Comparison of ENCODE assay signal across 24 mouse cellular contexts in the genomic region with DNA sequence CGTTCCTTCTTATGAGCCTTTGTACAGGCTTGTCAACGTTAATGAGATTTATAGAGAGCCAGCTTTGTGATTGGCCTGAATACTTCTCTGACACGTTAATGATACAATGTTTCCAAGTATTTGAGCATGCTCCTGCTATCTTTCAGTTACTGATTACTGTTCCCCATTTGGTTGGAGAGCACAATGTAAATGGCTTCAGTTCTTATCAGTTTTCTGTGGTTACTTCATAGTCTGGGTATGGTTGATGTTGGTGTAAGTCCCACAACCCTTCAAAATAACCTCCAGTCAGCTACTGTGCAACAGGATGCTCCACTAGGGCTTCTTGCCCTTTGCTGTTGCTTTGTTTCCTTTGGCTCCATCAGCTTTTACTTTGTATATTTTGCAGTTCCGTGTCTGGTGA.
A peak's percentile ranks its signal among the peaks of the same experiment; 100 is the strongest.
DNase-seq lines count a peak whose midpoint lies in the region; ATAC-seq and TF ChIP-seq lines count a peak whose summit lies in the region.
"Had no signal": no experiment of that assay in that cellular context is flagged by ENCODE, and none has a peak within 500 bp of the region (broad histone marks: within the 10 kb centered on the region; RNA-seq: fewer than 3 reads in every experiment).

No protein-coding gene starts in this region.

- peak; percentile 19; the same call in 1 of the 2 replicates for TF ChIP-seq EP300 in lung, postnatal 0 days (IDR thresholded peaks at IDR 0.05)

- no peaks in the 10 kb centered on the region for H3K9me3 ChIP-seq in heart, embryonic 14.5 days (ENCODE audit: control insufficient read depth, low read length)
- H3K9me3 ChIP-seq in kidney, embryonic 14.5 days (ENCODE audit: control insufficient read depth, low read length) = no peaks in the 10 kb centered on the region
- H3K9me3 ChIP-seq in lung, postnatal 0 days (ENCODE audit: low read length) = no peaks in the 10 kb centered on the region
- H3K9me3 ChIP-seq: forebrain, embryonic 13.5 days; hindbrain, embryonic 10.5 days; hindbrain, embryonic 15.5 days; limb, embryonic 13.5 days had no signal

- peak; percentile 80 for ATAC-seq in heart, embryonic 14.5 days (ENCODE audit: insufficient number of reproducible peaks, insufficient read depth, low FRiP score, low read depth)
- ATAC-seq in kidney, embryonic 14.5 days (ENCODE audit: low FRiP score, low TSS enrichment) = peak; percentile 46; the same call in 1 of the 2 replicates
- no peak for ATAC-seq in lung, postnatal 0 days
- ATAC-seq: CD4-positive, CD25-positive, alpha-beta regulatory T cell, adult 4 months; forebrain, embryonic 13.5 days; inflammation-experienced regulatory T-cells, adult 6 months; midbrain, embryonic 16.5 days had no signal

- no peaks in the 10 kb centered on the region for H3K36me3 ChIP-seq in heart, embryonic 14.5 days (ENCODE audit: control insufficient read depth, insufficient read depth, low read length)
- no peaks in the 10 kb centered on the region for H3K36me3 ChIP-seq in kidney, embryonic 14.5 days (ENCODE audit: control insufficient read depth, insufficient read depth, low read length)
- no peaks in the 10 kb centered on the region for H3K36me3 ChIP-seq in lung, postnatal 0 days (ENCODE audit: insufficient read depth, low read length)
- H3K36me3 ChIP-seq: hindbrain, embryonic 10.5 days; hindbrain, embryonic 15.5 days; limb, embryonic 13.5 days had no signal

- H3K4me2 ChIP-seq in heart, embryonic 14.5 days (ENCODE audit: low read length) = no peak overlapping the region
- no peak overlapping the region for H3K4me2 ChIP-seq in kidney, embryonic 14.5 days (replicated peaks; ENCODE audit: low read depth, low read length)
- no peak overlapping the region for H3K4me2 ChIP-seq in lung, postnatal 0 days (replicated peaks; ENCODE audit: low read depth, low read length)
- H3K4me2 ChIP-seq: forebrain, embryonic 13.5 days; hindbrain, embryonic 15.5 days; limb, embryonic 13.5 days; liver, embryonic 11.5 days; midbrain, embryonic 11.5 days had no signal

- no peak overlapping the region for H3K9ac ChIP-seq in heart, embryonic 14.5 days (ENCODE audit: low read length)
- H3K9ac ChIP-seq in kidney, embryonic 14.5 days (ENCODE audit: low read depth, low read length) = no peak overlapping the region
- no peak overlapping the region for H3K9ac ChIP-seq in lung, postnatal 0 days (replicated peaks; ENCODE audit: low read depth)
- H3K9ac ChIP-seq: forebrain, embryonic 13.5 days; hindbrain, embryonic 15.5 days; limb, embryonic 13.5 days had no signal

- H3K4me3 ChIP-seq in heart, embryonic 14.5 days (ENCODE audit: control insufficient read depth in 1 of 2, insufficient read depth in 1 of 2, low read depth in 1 of 2, low read length in 2 of 2) = no peak overlapping the region
- no peak overlapping the region for H3K4me3 ChIP-seq in kidney, embryonic 14.5 days (ENCODE audit: low read length)
- no peak overlapping the region for H3K4me3 ChIP-seq in lung, postnatal 0 days (ENCODE audit: low read depth, low read length)
- H3K4me3 ChIP-seq: forebrain, embryonic 13.5 days; hindbrain, embryonic 10.5 days; hindbrain, embryonic 15.5 days; limb, embryonic 13.5 days had no signal

- 27% methylated on average over 4 of the region's 4 CpGs for WGBS in heart, embryonic 14.5 days
- WGBS in kidney, embryonic 14.5 days = 60% methylated on average over 4 of the region's 4 CpGs
- WGBS in lung, postnatal 0 days = 41% methylated on average over 4 of the region's 4 CpGs

- no peak for DNase-seq in heart, adult 9 months (ENCODE audit: low spot score in 2 of 2)
- DNase-seq in kidney, postnatal 10 days = no peak
- peak; percentile 7 for DNase-seq in lung, postnatal 0 days (ENCODE audit: low spot score)
- DNase-seq in lung, postnatal 14 days = no peak
- DNase-seq: adrenal gland, postnatal 14 days; cerebellum, adult 11 months; cerebellum, adult 9-10 months; cerebellum, postnatal 36 days; gastrocnemius, postnatal 10 days; kidney, adult 2 months; lung, postnatal 36 days; right cerebral cortex, postnatal 25 days; thymus, postnatal 4 days had no signal

- no peak for TF ChIP-seq CTCF in lung, postnatal 0 days (IDR thresholded peaks at IDR 0.05)

- H3K4me1 ChIP-seq in heart, embryonic 14.5 days (ENCODE audit: control insufficient read depth in 2 of 2, insufficient read depth in 2 of 2, low read length in 2 of 2) = peaks cover 7 to 13% of the 10 kb centered on the region in 2 experiments
- H3K4me1 ChIP-seq in kidney, embryonic 14.5 days (ENCODE audit: control insufficient read depth, insufficient read depth, low read length) = no peaks in the 10 kb centered on the region
- no peaks in the 10 kb centered on the region for H3K4me1 ChIP-seq in lung, postnatal 0 days (ENCODE audit: insufficient read depth, low read depth, low read length)
- H3K4me1 ChIP-seq: forebrain, embryonic 13.5 days; hindbrain, embryonic 10.5 days; hindbrain, embryonic 15.5 days had no signal

- H3K27ac ChIP-seq in heart, embryonic 14.5 days (replicated peaks in 1 of 2; ENCODE audit: control insufficient read depth in 1 of 2, insufficient read depth in 1 of 2, low read depth in 2 of 2, low read length in 2 of 2) = peak overlapping the region; percentile 55 to 77; a peak in 3 of 4 replicates
- H3K27ac ChIP-seq in kidney, embryonic 14.5 days (ENCODE audit: low read depth, low read length) = no peak overlapping the region
- H3K27ac ChIP-seq in lung, postnatal 0 days (ENCODE audit: low read length) = no peak overlapping the region
- H3K27ac ChIP-seq: forebrain, embryonic 13.5 days; hindbrain, embryonic 10.5 days; hindbrain, embryonic 15.5 days; limb, embryonic 13.5 days had no signal

- no peaks in the 10 kb centered on the region for H3K27me3 ChIP-seq in heart, embryonic 14.5 days (ENCODE audit: control insufficient read depth, insufficient read depth, low read length)
- H3K27me3 ChIP-seq in kidney, embryonic 14.5 days (ENCODE audit: control insufficient read depth, insufficient read depth, low read length) = no peaks in the 10 kb centered on the region
- no peaks in the 10 kb centered on the region for H3K27me3 ChIP-seq in lung, postnatal 0 days (replicated peaks; ENCODE audit: insufficient read depth, low read length)
- H3K27me3 ChIP-seq: forebrain, embryonic 13.5 days; hindbrain, embryonic 15.5 days had no signal

Comparison
In these comparisons a context has a peak if more than half of its experiments do, and no peak if none do; other contexts are left out.
1. H3K27ac ChIP-seq: peak in heart, embryonic 14.5 days (2 of 2); none in kidney, embryonic 14.5 days (single experiment) and lung, postnatal 0 days (single experiment).